Mouse (Mus musculus): Measurements from ENCODE around the gene Grk3.

- no peak for TF ChIP-seq CTCF (IDR thresholded peaks at IDR 0.05; ENCODE audit: low read depth)
- no peak for TF ChIP-seq EP300 (optimal IDR thresholded peaks at IDR 0.05)
These were observed 73.3 kb downstream of the Grk3 start for GRCm38 (mm10) chr5:112942244-112942643.
